Mouse (Mus musculus): ENCODE results near the gene Ntrk3.

DNA sequence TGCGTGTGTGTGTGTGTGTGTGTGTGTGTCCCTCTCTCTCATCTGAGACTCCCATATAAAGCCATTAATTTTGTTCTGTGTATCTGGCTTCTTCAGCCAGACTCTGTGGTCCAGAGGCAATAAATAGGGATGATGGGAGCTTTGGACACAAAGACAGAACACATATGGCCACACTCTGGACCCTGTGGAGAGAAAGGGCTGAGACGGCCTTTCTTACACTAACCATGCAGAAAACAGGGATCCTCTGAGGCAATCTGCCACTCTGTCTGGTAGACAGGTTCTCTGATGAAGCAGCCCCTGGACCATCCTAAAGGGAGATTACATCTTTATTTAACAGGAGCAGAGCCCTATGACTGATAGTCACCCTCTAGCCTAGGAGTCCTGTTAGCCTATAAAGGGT lies 253.5 kb downstream of the Ntrk3 start:
- TF ChIP-seq POLR2A (IDR thresholded peaks at IDR 0.05; ENCODE audit: extremely low read depth, insufficient read depth, low read length), result no peak
- no peak for TF ChIP-seq CTCF (IDR thresholded peaks at IDR 0.05; ENCODE audit: low read depth, low read length)

Measured in liver, adult 2 months (tissue).